Mouse (Mus musculus): ENCODE results near the gene Tmco5b. TPM values are rescaled to one million over a fixed set of nuclear protein-coding genes. Genes with fewer than 3 reads are reported as not detected.

The Tmco5b gene
- not detected for polyA plus RNA-seq (2021)

DNA sequence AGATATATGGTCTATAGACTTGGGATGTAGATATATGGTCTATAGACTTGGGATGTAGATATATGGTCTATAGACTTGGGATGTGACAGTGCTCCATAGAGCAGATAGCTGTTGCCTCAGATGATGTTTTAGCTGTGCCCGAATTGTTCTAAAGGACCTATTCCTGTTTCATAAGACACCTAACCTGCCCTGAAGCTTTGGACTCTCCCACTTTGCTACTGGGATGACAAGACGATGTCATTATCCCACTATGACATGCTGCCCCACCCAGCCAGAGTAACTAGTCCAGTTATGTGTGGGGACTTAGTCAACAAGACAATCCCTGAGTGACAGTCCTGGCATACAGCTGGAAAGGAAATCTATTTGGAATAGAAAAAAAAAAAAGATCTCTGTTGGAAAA is at the start of gene Tmco5b:
Gene Tmco5b, plus strand, starts transcription at position 301 of the 400 bp plus-strand sequence.
- ChIA-PET POLR2A (no interaction called here), CTCF (no interaction called here)
- peaks cover 33% of the 10 kb centered on the region for H3K27me3 ChIP-seq
- DNase-seq (ENCODE audit: low read depth, low spot score) (no peak), ATAC-seq (no peak)
- in situ Hi-C loops (cut with MboI; ENCODE audit: low pct_unique_long_range_greater_than_20kb): loop anchor here (5.0 to 10.0 kb wide), 2 partner anchors 483 to 771 kb away; no protein-coding TSS in a partner anchor
- no peak for TF ChIP-seq CTCF (IDR thresholded peaks at IDR 0.05)

DNA sequence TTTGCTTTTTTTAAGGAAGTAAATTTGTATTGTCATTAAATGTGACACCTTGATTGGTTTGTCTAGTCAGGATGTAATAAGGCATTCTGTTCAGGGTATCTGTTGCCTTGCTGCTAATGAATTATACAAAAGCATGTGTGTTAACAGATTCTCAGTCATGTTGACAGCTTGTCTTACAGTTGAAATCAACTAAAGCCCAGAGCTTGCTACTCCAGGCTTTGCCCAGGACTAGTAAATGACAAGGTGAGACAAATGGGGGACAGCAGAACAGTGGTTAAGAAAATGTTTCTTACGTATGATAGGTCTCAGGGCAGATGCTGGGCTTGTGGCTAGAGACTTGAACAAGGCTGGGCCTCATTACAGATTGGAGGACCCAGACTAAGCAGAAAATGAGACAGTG is 48.5 kb upstream of the Tmco5b start:
- ChIA-PET CTCF (no interaction called here), POLR2A (no interaction called here)
- no peak for TF ChIP-seq CTCF (IDR thresholded peaks at IDR 0.05)
- ATAC-seq (no peak), DNase-seq (ENCODE audit: low read depth, low spot score) (no peak)
- peaks cover 2% of the 10 kb centered on the region for H3K27me3 ChIP-seq
- in situ Hi-C loops (cut with MboI; ENCODE audit: low pct_unique_long_range_greater_than_20kb): no loop called here

DNA sequence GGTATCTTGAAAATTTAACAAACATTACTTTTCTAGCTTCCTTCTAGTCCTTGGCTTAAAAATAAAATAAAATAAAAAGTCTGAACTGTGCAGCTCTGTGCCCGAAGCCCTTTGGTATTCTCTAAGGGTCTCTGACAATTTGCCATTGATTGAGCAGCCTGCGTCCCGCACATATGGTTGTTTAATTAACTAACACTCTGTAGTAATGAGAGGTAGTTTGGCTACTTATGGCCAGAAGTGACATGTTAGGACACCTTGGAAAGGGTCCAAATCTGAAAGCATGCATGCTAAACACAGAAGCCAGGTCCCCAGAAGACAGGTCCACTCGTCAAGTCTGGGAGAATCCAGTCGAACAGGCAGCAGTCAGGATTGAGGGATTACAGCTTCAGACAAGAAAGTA is 46.7 kb upstream of the Tmco5b start:
- in situ Hi-C loops (cut with MboI; ENCODE audit: low pct_unique_long_range_greater_than_20kb): no loop called here
- H3K27me3 ChIP-seq: peaks cover 2% of the 10 kb centered on the region
- CTCF ChIA-PET: interaction anchor here (1.3 kb wide), 1 partner anchor 427 kb away, joined by 6 read pairs; no protein-coding TSS in a partner anchor
- DNase-seq (ENCODE audit: low read depth, low spot score) (no peak), ATAC-seq (no peak)
- POLR2A ChIA-PET: no interaction called here
- TF ChIP-seq CTCF (IDR thresholded peaks at IDR 0.05): no peak

DNA sequence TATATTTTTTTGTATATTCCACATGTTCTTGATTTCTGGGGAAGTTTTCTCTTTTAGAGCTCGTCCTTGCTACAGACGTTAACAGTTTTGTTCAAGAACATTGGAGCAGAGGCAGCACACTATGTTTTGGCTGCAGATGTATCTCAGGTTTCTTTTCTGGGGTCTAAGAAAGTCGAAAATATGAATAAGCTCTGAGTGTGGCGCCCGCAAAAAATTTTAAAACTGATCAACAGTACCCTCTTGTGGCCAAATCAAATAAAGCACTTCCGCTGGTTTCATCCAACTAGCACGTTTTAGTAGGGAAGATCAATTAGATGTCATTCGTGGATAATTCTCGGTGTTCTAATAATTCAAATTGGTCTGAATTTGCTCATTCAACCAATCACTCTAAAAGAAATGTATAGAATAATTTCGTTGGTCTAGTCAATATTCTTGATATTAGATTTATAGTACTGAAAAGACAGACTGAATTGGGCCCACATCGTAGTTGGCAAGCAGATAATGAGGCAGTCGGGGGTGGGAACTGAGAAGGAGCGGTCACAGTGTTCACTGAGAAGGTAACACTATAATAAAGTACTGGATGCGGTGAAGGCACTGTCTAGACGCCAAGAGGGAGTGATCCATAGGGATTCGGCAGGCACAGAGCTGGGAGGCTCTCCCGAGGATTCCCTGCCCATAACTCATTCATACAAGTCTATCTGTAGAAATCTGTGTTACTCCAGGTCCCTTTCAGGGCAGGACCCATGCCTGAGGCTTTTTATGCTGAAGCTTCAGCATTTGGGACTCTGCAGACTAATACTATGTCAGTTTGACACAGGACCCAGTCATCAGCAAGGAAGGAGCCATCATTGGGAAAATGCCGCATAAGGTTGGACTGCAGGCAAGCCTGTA is 17.1 kb downstream of the Tmco5b start:
- in situ Hi-C loops (cut with MboI; ENCODE audit: low pct_unique_long_range_greater_than_20kb): loop anchor here (10.0 kb wide), 1 partner anchor 502 kb away; no protein-coding TSS in a partner anchor
- DNase-seq (ENCODE audit: low read depth, low spot score): no peak
- CTCF ChIA-PET: interaction anchor here (0.7 to 2.2 kb wide), 10 partner anchors 10 to 521 kb away, joined by 3 to 15 read pairs (median 4); no protein-coding TSS in a partner anchor
- POLR2A ChIA-PET: interaction anchor here (0.7 kb wide), 1 partner anchor 167 kb away, joined by 3 read pairs; no protein-coding TSS in a partner anchor
- peak; percentile 51 for ATAC-seq
- TF ChIP-seq CTCF (IDR thresholded peaks at IDR 0.05): peak; percentile 67
- H3K27me3 ChIP-seq: no peaks in the 10 kb centered on the region

DNA sequence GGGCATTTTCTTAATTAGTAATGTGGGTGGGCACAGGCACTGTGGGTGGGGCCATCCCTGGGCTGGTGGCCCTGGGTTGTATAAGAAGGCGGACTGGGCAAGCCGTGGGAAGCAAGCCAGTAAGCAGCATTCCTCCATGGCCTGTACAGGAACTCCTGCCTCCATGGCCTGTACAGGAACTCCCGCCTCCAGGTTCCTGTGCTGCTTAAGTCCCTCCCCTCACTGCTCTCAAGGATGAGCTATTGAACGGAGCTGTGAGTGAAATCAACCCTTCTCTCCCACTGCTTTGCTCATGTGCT is 17.7 kb downstream of the Tmco5b start:
- no peaks in the 10 kb centered on the region for H3K27me3 ChIP-seq
- DNase-seq (ENCODE audit: low read depth, low spot score): no peak
- in situ Hi-C loops (cut with MboI; ENCODE audit: low pct_unique_long_range_greater_than_20kb): loop anchor here (10.0 kb wide), 1 partner anchor 502 kb away; no protein-coding TSS in a partner anchor
- no peak for ATAC-seq
- POLR2A ChIA-PET: no interaction called here
- CTCF ChIA-PET: interaction anchor here (2.2 kb wide), 1 partner anchor 11 kb away, joined by 14 read pairs; no protein-coding TSS in a partner anchor
- TF ChIP-seq CTCF (IDR thresholded peaks at IDR 0.05): no peak

DNA sequence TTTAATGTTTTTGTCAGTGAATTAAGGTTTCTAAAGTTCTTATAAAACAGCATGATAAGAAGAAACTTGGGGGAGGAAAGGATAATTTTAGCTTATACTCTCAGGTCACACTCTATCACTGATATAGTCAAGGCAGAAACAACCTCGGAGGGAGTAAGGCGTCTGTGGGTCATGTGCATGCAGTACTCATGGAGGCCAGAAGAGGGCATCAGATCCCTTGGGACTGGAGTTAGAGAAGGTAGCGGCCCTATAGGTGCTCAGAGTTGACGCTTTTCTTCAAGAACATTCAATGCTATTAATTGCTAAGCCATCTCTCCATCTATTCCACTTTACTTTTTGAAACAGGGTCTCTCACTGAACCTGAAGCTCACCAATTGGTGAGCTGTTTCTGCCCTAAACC is 19.8 kb downstream of the Tmco5b start:
- ChIA-PET CTCF (interaction anchor here (0.6 to 4.6 kb wide), 25 partner anchors 9 to 780 kb away, joined by 3 to 55 read pairs (median 3); partner anchors contain the start of gene Fmn1), POLR2A (no interaction called here)
- TF ChIP-seq CTCF (IDR thresholded peaks at IDR 0.05): peak; percentile 78
- no peak for DNase-seq (ENCODE audit: low read depth, low spot score)
- in situ Hi-C loops (cut with MboI; ENCODE audit: low pct_unique_long_range_greater_than_20kb): loop anchor here (5.0 to 10.0 kb wide), 2 partner anchors 122 to 499 kb away; no protein-coding TSS in a partner anchor
- ATAC-seq: no peak
- no peaks in the 10 kb centered on the region for H3K27me3 ChIP-seq

DNA sequence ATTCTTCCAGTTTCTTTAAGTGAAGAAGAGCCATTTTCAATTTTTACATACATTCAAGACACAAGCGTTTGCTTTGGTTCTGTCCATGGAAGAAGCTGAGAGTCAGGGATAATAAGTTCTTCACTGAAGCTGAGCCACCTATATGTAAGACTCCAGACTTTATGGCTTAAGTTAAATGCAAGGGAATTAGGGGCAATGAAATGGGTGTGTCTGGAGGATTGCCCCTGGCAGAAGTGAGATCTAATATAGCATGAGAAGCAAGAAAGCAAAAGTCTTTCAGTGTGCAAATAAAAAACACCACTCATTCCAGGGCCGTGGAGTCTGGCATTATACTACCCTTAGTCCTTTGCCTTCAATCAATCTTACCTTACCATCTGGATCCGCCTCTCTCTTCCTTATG is 25.7 kb downstream of the Tmco5b start:
- no peak for TF ChIP-seq CTCF (IDR thresholded peaks at IDR 0.05)
- ChIA-PET CTCF (interaction anchor here (0.9 to 1.5 kb wide), 2 partner anchors 168 to 496 kb away, joined by 3 read pairs; no protein-coding TSS in a partner anchor), POLR2A (no interaction called here)
- DNase-seq (ENCODE audit: low read depth, low spot score): no peak
- H3K27me3 ChIP-seq: no peaks in the 10 kb centered on the region
- ATAC-seq: no peak
- in situ Hi-C loops (cut with MboI; ENCODE audit: low pct_unique_long_range_greater_than_20kb): no loop called here

DNA sequence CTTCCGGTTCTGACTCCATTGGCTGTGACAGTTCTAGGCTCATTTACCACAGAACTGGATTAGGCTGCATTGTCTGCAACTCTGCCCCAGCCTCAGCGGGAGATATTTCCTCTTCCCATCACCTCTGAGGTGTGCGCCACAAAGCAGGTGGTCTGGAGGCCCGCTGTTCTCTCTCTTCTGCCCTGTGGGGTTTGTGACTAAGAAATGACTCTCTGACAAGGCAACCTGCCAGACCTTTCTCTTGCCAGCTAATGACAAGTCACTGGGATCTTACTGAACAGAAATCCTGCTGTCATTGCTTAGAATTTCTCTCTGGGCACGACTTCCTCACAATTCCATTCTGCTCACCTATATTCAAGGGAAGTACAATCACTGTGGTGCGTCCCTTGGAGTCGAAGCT is 37.5 kb downstream of the Tmco5b start:
- no peak for ATAC-seq
- in situ Hi-C loops (cut with MboI; ENCODE audit: low pct_unique_long_range_greater_than_20kb): no loop called here

DNA sequence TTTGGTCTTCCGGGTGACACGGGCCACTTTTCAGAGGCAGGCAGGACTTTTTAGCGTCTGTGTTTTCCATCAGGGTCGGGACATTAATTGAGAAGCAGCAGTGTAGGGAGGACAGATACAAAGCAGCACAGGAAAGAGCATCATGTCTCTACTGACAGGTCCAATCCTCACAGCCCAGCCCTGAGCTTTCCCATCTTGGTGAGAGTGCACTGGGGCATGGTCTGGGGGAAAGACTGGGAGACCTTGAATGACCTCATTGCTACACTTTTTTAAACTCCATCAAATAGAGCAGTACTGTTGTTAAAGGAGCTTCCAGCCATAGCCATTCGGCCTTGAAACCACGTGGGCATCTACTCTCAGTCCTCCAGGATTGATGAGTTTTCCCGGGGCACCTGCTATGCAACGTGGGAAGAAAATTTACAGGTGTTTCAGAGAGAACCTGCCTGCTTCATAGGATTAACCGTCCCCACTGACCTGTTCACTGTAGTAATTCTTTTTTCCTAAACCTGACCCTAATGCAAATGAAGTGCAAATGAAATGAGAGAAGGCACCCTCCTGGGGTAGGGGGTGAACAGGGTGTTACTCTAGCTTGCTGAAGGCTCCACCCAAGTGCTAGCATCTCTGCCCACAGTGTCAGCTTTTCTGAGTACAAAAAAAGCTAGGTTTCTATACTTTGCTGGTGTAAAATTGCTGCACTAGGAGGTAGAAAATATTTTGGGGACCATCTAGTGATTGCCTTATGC is 48.4 kb downstream of the Tmco5b start:
- DNase-seq (ENCODE audit: low read depth, low spot score) (no peak), ATAC-seq (no peak)
- no peak for TF ChIP-seq CTCF (IDR thresholded peaks at IDR 0.05)
- CTCF ChIA-PET: interaction anchor here (0.9 to 1.4 kb wide), 3 partner anchors 10 to 29 kb away, joined by 3 read pairs; no protein-coding TSS in a partner anchor
- in situ Hi-C loops (cut with MboI; ENCODE audit: low pct_unique_long_range_greater_than_20kb): no loop called here
- POLR2A ChIA-PET: no interaction called here
- no peaks in the 10 kb centered on the region for H3K27me3 ChIP-seq

More for the DNA sequence above, 37.5 kb downstream of the Tmco5b start:
- DNase-seq (ENCODE audit: low read depth, low spot score): peak; percentile 55
- TF ChIP-seq CTCF (IDR thresholded peaks at IDR 0.05): no peak
- CTCF ChIA-PET: interaction anchor here (1.1 to 1.5 kb wide), 3 partner anchors 36 to 44 kb away, joined by 3 to 5 read pairs (median 3); no protein-coding TSS in a partner anchor
- no peaks in the 10 kb centered on the region for H3K27me3 ChIP-seq
- POLR2A ChIA-PET: no interaction called here

DNA sequence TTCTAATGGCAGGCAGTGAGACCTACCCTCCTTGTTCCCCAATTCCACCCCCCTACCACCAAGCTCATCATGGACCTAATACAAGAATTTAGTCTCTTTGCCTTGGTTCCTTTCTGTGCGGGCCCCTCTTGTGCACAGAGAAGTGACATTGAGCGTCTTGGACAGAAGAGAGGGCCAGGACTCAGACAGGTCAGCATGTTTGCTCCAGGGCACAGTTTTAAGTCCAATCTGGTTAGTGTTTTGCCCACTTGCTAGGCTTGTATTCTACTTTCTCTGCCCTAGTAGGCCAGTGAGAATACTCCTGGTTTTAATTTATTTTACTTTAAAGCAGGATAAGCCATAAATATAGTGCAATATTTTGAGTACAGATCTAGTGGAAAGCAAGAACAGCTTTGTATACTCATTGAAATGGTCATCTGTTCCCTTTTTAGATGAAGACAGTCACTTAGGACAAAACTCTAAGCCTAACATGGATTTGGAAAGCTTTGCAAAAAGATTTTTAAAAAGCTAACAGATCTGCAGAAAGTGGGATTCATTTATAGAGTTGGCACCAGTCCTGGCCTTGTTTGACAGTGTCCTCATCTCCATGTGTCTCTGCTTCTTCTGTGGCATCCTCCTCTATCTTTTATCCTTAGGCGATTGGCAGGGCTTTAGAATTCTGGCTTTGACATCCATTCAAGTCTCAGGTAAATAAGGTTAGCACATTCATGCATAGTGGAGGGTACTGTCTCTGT is 50.2 kb downstream of the Tmco5b start:
- ATAC-seq: no peak
- CTCF ChIA-PET: no interaction called here
- no peak for DNase-seq (ENCODE audit: low read depth, low spot score)
- in situ Hi-C loops (cut with MboI; ENCODE audit: low pct_unique_long_range_greater_than_20kb): no loop called here
- H3K27me3 ChIP-seq: no peaks in the 10 kb centered on the region
- TF ChIP-seq CTCF (IDR thresholded peaks at IDR 0.05): no peak
- POLR2A ChIA-PET: no interaction called here

Measured in Patski (cell line).